Mouse (Mus musculus) intestine, embryonic 15.5 days (tissue): ENCODE data around the gene Kcnma1. TPM values are rescaled to one million over a fixed set of nuclear protein-coding genes. Genes with fewer than 3 reads are reported as not detected.

Experiments
- ATAC-seq: fragments of 200-750 bp; cut with Nextera tagmentation; 2 replicates; pipeline ENCODE4 v1.8.0; 2017; ENCODE audit warnings: moderate TSS enrichment, moderate library complexity
- H3K27ac ChIP-seq: fragments of 300-500 bp; sonication (generic); 2 replicates; pipeline ENCODE4 v1.5.1; 2015; ENCODE audit warnings: mild to moderate bottlenecking, inconsistent platforms
- H3K27me3 ChIP-seq: fragments of 300-500 bp; sonication (generic); replicated peaks from 2 replicates; pipeline ENCODE4 v1.6.1; 2015; ENCODE audit warnings: inconsistent platforms
- H3K36me3 ChIP-seq: fragments of 300-500 bp; sonication (generic); 2 replicates; pipeline ENCODE4 v1.6.1; 2015; ENCODE audit warnings: inconsistent platforms
- H3K4me1 ChIP-seq: fragments of 300-500 bp; sonication (generic); replicated peaks from 2 replicates; pipeline ENCODE4 v1.6.1; 2015; ENCODE audit warnings: inconsistent platforms
- H3K4me2 ChIP-seq: fragments of 300-500 bp; sonication (generic); replicated peaks from 2 replicates; pipeline ENCODE4 v1.6.1; 2015; ENCODE audit warnings: mild to moderate bottlenecking, inconsistent platforms
- H3K4me3 ChIP-seq: fragments of 300-500 bp; sonication (generic); replicated peaks from 2 replicates; pipeline ENCODE4 v1.5.1; 2015; ENCODE audit warnings: inconsistent platforms
- H3K9ac ChIP-seq: fragments of 300-500 bp; sonication (generic); 2 replicates; pipeline ENCODE4 v1.6.1; 2015; ENCODE audit warnings: inconsistent platforms
- H3K9me3 ChIP-seq: fragments of 300-500 bp; sonication (generic); 2 replicates; pipeline ENCODE4 v1.6.1; 2016; ENCODE audit warnings: inconsistent platforms
- WGBS: fragments of 180-500 bp; shearing (Covaris S2); methylation state at CpG from one replicate; pipeline ENCODE4 v1.1.7; 2015; 5-methylcytosine and 5-hydroxymethylcytosine counted together
- polyA plus RNA-seq: library from polyadenylated mRNA; unstranded; fragments of >200 nt; fragmentation: Nextera tagmentation; extraction: Ambion mirVana; gene quantifications from 2 replicates; pipeline ENCODE4 v1.2.1, GENCODE M21; 2015

The Kcnma1 gene
- polyA plus RNA-seq, 1 experiment from 2014 or later: 7.4 TPM

- Histone ChIP-seq H3K27ac (no peak overlapping the region), H3K27me3 (no peaks in the 10 kb centered on the region), H3K4me2 (no peak overlapping the region), H3K9ac (no peak overlapping the region), H3K4me3 (no peak overlapping the region), H3K4me1 (no peaks in the 10 kb centered on the region), H3K9me3 (no peaks in the 10 kb centered on the region), H3K36me3 (no peaks in the 10 kb centered on the region)
- 67% methylated on average over 7 of the region's 7 CpGs for WGBS
- no peak for ATAC-seq
Observed at GRCm38 (mm10) chr14:23485802-23486500, 528.3 kb downstream of the Kcnma1 start.

DNA sequence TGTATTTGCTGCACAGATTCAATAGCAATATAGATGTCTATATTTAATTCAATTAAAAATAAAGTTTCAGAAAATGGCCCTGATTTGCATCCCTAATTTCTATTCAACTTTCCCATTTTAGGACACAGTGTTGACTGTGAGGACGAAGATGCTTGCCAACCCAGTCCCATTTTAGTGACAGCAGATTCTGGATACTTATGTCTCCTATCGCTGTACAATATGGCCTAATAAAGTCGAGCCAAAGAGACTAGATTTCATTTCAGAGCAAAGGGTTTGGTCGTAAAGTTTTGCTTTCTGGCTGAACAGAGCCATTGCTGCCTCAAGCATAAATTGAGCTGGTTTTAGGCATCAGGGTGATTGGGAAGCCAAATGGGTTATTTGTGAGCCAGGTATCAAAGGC, 539.2 kb downstream of the Kcnma1 start:
- no peaks in the 10 kb centered on the region for H3K4me1 ChIP-seq
- no peak for ATAC-seq
- no peak overlapping the region for H3K4me3 ChIP-seq
- no peak overlapping the region for H3K4me2 ChIP-seq
- WGBS: 88% methylated on average over 4 of the region's 4 CpGs
- H3K36me3 ChIP-seq: no peaks in the 10 kb centered on the region
- H3K9ac ChIP-seq: no peak overlapping the region
- no peaks in the 10 kb centered on the region for H3K27me3 ChIP-seq
- H3K27ac ChIP-seq: no peak overlapping the region
- H3K9me3 ChIP-seq: no peaks in the 10 kb centered on the region

- Histone ChIP-seq H3K36me3 (no peaks in the 10 kb centered on the region), H3K27me3 (no peaks in the 10 kb centered on the region), H3K9me3 (no peaks in the 10 kb centered on the region), H3K4me3 (no peak overlapping the region), H3K9ac (no peak overlapping the region), H3K4me1 (no peaks in the 10 kb centered on the region), H3K4me2 (no peak overlapping the region), H3K27ac (no peak overlapping the region)
- ATAC-seq: no peak
- WGBS: 71% methylated on average over 2 of the region's 2 CpGs
Observed at GRCm38 (mm10) chr14:23470071-23470470, 544.2 kb downstream of the Kcnma1 start.

DNA sequence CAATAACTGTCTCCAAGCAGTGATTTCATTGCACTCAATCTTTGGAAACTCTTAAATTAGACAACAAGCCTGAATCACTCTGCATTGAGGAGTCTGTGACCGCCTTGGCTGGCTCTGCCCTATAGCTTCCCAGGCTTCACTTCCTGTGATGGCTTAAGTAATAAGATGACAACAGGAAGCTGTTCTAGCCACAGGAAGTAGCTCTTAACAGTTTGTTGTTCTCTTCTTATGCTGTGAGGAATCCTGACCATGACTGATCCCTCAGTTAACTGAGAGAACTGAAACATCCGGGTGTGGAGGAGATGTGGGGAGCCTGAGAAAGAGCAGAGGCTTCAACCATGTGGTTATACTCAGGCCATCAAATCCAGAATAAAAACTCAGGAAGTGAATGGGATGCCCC, 549.2 kb downstream of the Kcnma1 start:
- Histone ChIP-seq H3K9ac (no peak overlapping the region), H3K36me3 (no peaks in the 10 kb centered on the region), H3K4me1 (no peaks in the 10 kb centered on the region), H3K4me2 (no peak overlapping the region), H3K4me3 (no peak overlapping the region), H3K9me3 (no peaks in the 10 kb centered on the region), H3K27me3 (no peaks in the 10 kb centered on the region), H3K27ac (no peak overlapping the region)
- 34% methylated on average over 2 of the region's 2 CpGs for WGBS
- ATAC-seq: no peak

DNA sequence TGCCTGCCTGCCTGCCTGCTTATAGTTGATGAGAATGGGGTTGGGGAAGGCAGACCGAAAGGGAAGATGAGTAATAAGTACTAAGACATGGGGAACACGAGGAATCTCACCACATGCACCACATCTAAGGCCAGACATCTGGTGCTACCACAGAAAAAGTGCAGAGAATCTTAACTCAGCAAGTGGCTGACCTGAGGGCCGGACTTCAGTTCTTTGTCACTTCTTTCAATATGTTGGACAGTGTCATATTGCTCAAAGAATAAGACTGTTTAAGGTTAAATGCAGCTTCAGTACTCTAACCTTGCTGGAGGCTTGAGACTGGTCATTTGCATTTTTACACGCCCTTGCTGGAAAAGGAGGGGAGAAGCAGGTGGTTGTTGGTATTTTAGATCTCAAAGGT, 555.7 kb downstream of the Kcnma1 start:
- no peak for ATAC-seq
- H3K27ac ChIP-seq: no peak overlapping the region
- H3K27me3 ChIP-seq: no peaks in the 10 kb centered on the region
- no peaks in the 10 kb centered on the region for H3K4me1 ChIP-seq
- H3K4me3 ChIP-seq: no peak overlapping the region
- H3K9me3 ChIP-seq: no peaks in the 10 kb centered on the region
- H3K9ac ChIP-seq: no peak overlapping the region
- 56% methylated on average over 4 of the region's 4 CpGs for WGBS
- no peaks in the 10 kb centered on the region for H3K36me3 ChIP-seq
- H3K4me2 ChIP-seq: no peak overlapping the region

DNA sequence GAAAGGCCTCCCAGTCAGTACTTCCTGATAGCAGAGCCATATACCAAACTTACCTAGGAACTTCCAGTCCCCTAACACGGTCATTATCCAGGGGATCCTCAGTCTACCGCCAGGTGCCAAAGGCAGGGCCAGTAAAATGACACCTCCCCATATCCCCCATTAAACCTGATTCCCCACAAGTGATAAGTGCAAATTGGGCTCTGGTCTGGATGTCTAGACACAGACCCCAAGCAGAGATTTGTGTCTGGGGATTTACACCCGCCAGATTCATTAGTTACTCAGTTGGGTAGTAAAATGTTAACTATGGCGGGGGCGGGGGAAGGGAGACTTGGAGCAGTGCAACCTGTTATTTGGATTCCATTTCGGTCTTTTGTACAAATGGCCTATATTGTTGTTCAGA, 562.6 kb downstream of the Kcnma1 start:
- no peak for ATAC-seq
- Histone ChIP-seq H3K27ac (no peak overlapping the region), H3K9ac (no peak overlapping the region), H3K4me3 (no peak overlapping the region), H3K4me1 (no peaks in the 10 kb centered on the region), H3K9me3 (no peaks in the 10 kb centered on the region), H3K36me3 (no peaks in the 10 kb centered on the region), H3K4me2 (no peak overlapping the region), H3K27me3 (no peaks in the 10 kb centered on the region)
- 70% methylated on average over 6 of the region's 6 CpGs for WGBS

DNA sequence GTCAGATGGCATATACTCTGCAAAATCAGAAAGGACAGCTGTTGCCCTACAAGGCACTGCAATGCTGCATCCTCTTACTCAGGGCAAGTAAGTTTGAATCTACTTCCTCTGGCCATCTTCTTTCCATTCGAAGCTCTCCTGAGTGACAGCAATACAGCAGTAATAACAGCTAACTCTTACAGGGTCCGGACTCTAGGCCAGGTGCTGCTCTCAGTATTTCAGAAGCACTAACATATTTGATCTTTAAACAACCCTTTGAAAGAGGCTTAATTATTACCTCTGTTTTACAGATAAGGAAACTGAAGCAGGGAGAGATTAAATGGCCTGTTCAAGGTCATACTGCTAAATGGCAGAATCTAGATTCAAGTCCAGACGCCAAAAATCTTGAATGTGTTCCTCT, 576.8 kb downstream of the Kcnma1 start:
- 52% methylated on average over 3 of the region's 3 CpGs for WGBS
- H3K9ac ChIP-seq: no peak overlapping the region
- no peak overlapping the region for H3K4me2 ChIP-seq
- H3K4me3 ChIP-seq: no peak overlapping the region
- H3K36me3 ChIP-seq: no peaks in the 10 kb centered on the region
- H3K9me3 ChIP-seq: no peaks in the 10 kb centered on the region
- ATAC-seq: peak; percentile 91
- no peaks in the 10 kb centered on the region for H3K27me3 ChIP-seq
- H3K27ac ChIP-seq: no peak overlapping the region
- no peaks in the 10 kb centered on the region for H3K4me1 ChIP-seq

- Histone ChIP-seq H3K4me3 (no peak overlapping the region), H3K27me3 (no peaks in the 10 kb centered on the region), H3K36me3 (no peaks in the 10 kb centered on the region), H3K4me1 (no peaks in the 10 kb centered on the region), H3K9ac (no peak overlapping the region), H3K4me2 (no peak overlapping the region), H3K27ac (no peak overlapping the region), H3K9me3 (no peaks in the 10 kb centered on the region)
- 56% methylated on average over 8 of the region's 8 CpGs for WGBS
- no peak for ATAC-seq
Observed at GRCm38 (mm10) chr14:23435861-23436260, 578.4 kb downstream of the Kcnma1 start.

DNA sequence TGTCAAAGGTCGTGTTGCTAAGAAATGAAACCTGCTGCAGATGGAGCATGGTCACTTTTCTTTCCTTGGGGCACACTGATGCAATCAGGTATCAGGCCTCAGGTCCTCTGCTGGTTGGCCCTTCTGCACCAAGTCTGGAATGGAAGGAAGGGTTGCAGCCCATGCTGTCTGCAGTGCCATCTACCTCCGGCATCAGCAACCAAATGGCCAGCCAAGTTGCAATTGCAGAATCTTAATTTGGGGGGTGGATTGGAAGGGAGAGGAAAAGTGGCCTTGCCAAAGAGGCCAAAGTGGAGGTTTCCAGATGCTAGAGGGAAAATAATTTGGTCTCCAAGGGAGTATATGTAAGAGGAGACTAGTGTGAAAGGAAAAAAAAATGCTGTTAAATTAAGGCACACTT, 584.3 kb downstream of the Kcnma1 start:
- no peak overlapping the region for H3K9ac ChIP-seq
- no peak overlapping the region for H3K27ac ChIP-seq
- 81% methylated on average over 2 of the region's 2 CpGs for WGBS
- no peaks in the 10 kb centered on the region for H3K4me1 ChIP-seq
- no peak overlapping the region for H3K4me2 ChIP-seq
- no peaks in the 10 kb centered on the region for H3K9me3 ChIP-seq
- H3K36me3 ChIP-seq: no peaks in the 10 kb centered on the region
- ATAC-seq: no peak
- no peaks in the 10 kb centered on the region for H3K27me3 ChIP-seq
- no peak overlapping the region for H3K4me3 ChIP-seq

DNA sequence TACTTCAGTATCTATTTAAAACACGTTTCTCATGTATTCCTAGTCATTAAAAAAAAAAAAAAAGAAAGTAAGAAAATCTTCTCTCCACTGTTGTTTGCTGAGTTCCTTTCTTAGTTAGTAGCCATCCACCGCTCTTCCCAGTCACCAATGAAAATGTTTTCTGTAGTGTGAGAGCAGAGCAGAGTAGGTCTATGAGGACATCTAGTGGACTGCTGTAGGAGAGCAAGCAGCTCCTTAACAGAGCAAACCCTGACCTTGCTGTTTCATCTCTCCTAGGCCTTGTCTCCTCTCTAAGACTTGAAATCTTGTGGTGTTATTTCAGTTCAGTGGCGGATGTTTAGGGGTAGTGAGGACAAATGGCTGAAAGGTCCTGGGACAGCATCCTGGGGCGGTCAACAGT, 585.2 kb downstream of the Kcnma1 start:
- no peaks in the 10 kb centered on the region for H3K9me3 ChIP-seq
- 26% methylated on average over 4 of the region's 4 CpGs for WGBS
- peak; percentile 56; the same call in 1 of the 2 replicates for ATAC-seq
- no peak overlapping the region for H3K4me3 ChIP-seq
- H3K27me3 ChIP-seq: no peaks in the 10 kb centered on the region
- no peaks in the 10 kb centered on the region for H3K36me3 ChIP-seq
- no peaks in the 10 kb centered on the region for H3K4me1 ChIP-seq
- no peak overlapping the region for H3K9ac ChIP-seq
- H3K27ac ChIP-seq: no peak overlapping the region
- H3K4me2 ChIP-seq: no peak overlapping the region

DNA sequence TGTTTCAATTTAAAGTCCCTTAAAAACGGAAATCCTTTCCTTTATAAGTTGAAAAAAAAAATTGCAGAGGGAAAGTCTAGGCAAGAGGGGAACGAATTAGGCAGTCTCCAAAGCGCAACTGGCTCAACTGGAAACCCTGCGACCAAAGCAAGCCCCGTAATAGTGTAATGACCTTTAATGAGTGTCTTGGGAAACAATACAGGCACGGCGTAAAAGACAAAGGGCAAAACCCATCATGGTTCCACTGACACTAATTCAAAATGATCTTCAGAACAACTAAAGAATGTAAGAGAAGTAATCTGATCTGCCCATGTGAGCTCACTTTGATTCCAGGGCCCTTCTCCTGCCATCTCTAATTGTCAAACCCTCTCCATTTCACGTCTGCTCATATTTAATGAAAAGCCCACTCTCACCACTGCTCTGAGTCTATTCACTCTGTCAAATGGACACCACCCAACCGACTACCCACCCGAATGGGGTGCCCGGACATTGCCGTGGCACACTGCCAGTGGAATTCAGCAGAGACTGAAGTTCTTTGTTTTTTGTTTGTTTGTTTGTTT, 591.7 kb downstream of the Kcnma1 start:
- no peak overlapping the region for H3K27ac ChIP-seq
- 77% methylated on average over 12 of the region's 12 CpGs for WGBS

DNA sequence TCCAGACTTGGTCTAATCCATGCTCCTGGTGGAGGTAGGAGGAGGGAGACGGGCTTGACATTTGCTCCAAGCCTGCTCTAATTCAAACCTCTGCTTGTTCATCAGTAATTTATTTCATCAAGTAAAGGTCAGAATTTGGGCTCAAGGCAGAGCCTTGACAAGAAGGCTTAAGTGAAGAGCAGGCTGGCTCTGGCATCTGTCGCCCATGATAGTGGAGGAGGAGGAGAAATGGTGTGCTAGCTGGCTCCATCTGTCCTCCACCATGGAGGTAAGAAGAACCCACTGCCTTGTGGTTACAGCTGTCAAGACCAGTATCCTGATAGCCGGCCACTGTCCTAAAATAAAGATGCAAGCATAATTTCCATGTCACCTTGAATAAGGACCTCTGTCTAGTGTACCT, 595.3 kb downstream of the Kcnma1 start:
- Histone ChIP-seq H3K27ac (no peak overlapping the region), H3K9ac (no peak overlapping the region), H3K4me2 (no peak overlapping the region), H3K9me3 (no peaks in the 10 kb centered on the region), H3K4me1 (no peaks in the 10 kb centered on the region), H3K36me3 (no peaks in the 10 kb centered on the region), H3K27me3 (no peaks in the 10 kb centered on the region), H3K4me3 (no peak overlapping the region)
- 86% methylated on average over 3 of the region's 3 CpGs for WGBS
- ATAC-seq: no peak

More for the DNA sequence above, 591.7 kb downstream of the Kcnma1 start:
- H3K27me3 ChIP-seq: no peaks in the 10 kb centered on the region
- ATAC-seq: no peak
- no peak overlapping the region for H3K4me2 ChIP-seq
- no peak overlapping the region for H3K9ac ChIP-seq
- no peaks in the 10 kb centered on the region for H3K36me3 ChIP-seq
- no peaks in the 10 kb centered on the region for H3K9me3 ChIP-seq
- H3K4me1 ChIP-seq: no peaks in the 10 kb centered on the region
- no peak overlapping the region for H3K4me3 ChIP-seq

DNA sequence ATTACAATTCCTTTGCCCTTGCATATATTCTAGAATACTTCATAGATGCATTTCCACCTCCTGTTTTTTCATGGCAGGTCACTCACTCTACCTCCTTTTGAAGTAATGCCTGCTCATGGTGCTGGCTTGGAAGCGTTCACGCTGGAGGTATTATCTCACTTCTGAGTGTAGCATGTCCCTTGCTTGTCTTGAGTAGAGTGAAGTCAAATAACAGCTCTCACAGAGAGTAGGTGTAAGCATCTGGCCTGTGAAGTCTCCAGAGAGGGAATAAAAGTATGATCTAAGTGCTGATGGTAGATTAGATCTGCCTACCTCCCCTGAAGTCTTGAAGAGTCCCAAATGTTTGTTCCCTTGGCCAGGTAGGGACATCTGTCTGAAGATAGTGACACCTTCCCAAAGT, 607.2 kb downstream of the Kcnma1 start:
- Histone ChIP-seq H3K9me3 (no peaks in the 10 kb centered on the region), H3K27me3 (no peaks in the 10 kb centered on the region), H3K4me1 (no peaks in the 10 kb centered on the region), H3K27ac (no peak overlapping the region), H3K4me3 (no peak overlapping the region), H3K4me2 (no peak overlapping the region), H3K9ac (no peak overlapping the region), H3K36me3 (no peaks in the 10 kb centered on the region)
- no peak for ATAC-seq
- 87% methylated on average over 2 of the region's 2 CpGs for WGBS
